Mouse (Mus musculus): ENCODE measurements around the gene Birc3. TPM values are rescaled to one million over a fixed set of nuclear protein-coding genes. Genes with fewer than 3 reads are reported as not detected.
A peak's percentile ranks its signal among the peaks of the same experiment; 100 is the strongest.

Birc3 gene
- polyA plus RNA-seq, 1 experiment from 2014 or later, result 3.9 TPM

DNA sequence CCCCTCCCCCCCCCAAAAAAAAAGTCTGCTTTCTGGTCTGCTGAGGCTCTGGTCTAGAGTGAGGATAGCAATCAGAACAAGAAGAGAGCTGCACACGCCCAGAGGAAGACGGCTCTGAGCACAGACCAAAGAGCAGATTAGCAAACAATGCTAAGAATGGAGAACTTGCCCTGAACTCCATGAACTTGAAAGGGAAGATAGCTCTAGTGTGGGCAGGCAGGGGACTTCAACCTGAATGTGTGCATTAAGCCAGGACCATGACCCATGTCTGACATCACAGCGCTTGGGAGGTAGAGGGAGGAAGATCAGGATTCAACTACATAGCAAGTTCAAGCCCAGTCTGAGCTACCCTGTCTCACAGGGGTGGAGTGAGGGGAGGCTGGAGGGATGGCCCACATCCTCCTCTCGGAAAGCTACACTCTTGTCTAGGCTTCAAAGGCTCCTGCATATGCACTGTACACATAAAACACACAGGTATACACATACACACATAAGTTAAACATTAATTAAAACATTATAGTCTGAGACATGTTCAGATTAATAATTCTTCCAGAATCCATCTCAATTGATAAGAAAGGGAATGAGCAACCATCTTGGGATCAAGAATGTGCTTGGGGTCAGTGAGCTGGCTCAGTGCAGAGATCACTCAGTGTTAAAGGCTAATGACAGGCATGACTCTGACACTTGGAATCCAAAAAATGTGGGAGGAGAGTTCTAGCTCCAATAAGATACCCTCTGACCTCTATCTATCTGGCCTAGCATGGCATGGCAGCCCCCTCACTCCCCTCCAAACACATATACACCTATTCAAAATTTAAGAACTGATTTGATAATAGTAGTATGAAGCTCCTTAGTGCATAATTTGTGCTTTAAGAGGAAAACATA, 20.4 kb downstream of the Birc3 start:
- ATAC-seq (ENCODE audit: low FRiP score) (no peak), DNase-seq (ENCODE audit: low spot score, missing footprints) (peak; percentile 68)
- no peak overlapping the region for H3K27ac ChIP-seq (ENCODE audit: low read depth, low read length)
- no peaks in the 10 kb centered on the region for H3K27me3 ChIP-seq (ENCODE audit: control insufficient read depth, insufficient read depth, low read length)
- no peaks in the 10 kb centered on the region for H3K4me1 ChIP-seq (ENCODE audit: control insufficient read depth, insufficient read depth, low read length)
- no peak overlapping the region for H3K4me3 ChIP-seq (ENCODE audit: low read depth, low read length)
- no peak overlapping the region for H3K4me2 ChIP-seq
- H3K9ac ChIP-seq (ENCODE audit: low read length), result no peak overlapping the region
- H3K9me3 ChIP-seq (ENCODE audit: control insufficient read depth, low read length), result no peaks in the 10 kb centered on the region
- no peaks in the 10 kb centered on the region for H3K36me3 ChIP-seq (ENCODE audit: control insufficient read depth, insufficient read depth, low read length)
- 75% methylated on average over 4 of the region's 4 CpGs for WGBS

DNA sequence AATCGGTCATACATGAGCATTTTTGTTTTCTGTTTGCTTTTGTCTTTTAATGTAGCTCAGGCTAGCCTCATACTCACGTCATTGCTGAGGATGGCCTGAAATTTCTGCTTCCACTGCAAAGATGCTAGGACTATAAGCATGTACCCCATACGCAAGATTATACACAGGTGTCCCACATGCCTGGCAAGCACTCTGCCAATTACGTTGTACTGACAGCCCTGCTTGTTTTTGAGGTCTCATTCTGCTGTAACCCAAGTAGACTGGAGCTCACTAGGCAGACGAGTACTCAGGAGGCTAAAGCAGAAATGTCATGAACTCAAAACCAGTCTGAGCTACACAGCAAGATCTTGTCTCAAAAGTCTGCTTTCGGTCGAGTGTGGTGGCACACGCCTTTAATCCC, 21.1 kb downstream of the Birc3 start:
- H3K27me3 ChIP-seq (ENCODE audit: control insufficient read depth, insufficient read depth, low read length), result no peaks in the 10 kb centered on the region
- DNase-seq (ENCODE audit: low spot score, missing footprints) (peak; percentile 57), ATAC-seq (ENCODE audit: low FRiP score) (no peak)
- H3K9ac ChIP-seq (ENCODE audit: low read length), result no peak overlapping the region
- H3K27ac ChIP-seq (ENCODE audit: low read depth, low read length), result no peak overlapping the region
- no peak overlapping the region for H3K4me2 ChIP-seq
- H3K4me3 ChIP-seq (ENCODE audit: low read depth, low read length), result no peak overlapping the region
- 91% methylated on average over 8 of the region's 8 CpGs for WGBS
- no peaks in the 10 kb centered on the region for H3K36me3 ChIP-seq (ENCODE audit: control insufficient read depth, insufficient read depth, low read length)
- H3K9me3 ChIP-seq (ENCODE audit: control insufficient read depth, low read length), result no peaks in the 10 kb centered on the region
- H3K4me1 ChIP-seq (ENCODE audit: control insufficient read depth, insufficient read depth, low read length), result no peaks in the 10 kb centered on the region

DNA sequence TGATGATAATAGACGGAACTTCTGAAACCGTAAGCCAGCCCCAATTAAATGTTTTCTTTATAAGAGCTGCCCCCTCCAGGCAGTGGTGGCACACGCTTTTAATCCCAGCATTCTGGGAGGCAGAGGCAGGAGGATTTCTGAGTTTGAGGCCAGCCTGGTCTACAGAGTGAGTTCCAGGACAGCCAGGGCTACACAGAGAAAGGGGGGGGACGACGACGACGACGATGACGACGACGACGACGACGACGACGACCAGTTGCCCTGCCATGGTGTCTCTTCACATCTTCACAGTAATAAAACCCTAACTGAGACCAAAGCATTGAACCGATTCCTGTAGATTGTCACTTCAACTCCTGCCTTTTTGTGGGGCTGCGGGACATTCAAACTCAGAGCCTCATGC, 24.8 kb downstream of the Birc3 start:
- WGBS, result 91% methylated on average over 18 of the region's 18 CpGs
- Histone ChIP-seq H3K36me3 (ENCODE audit: control insufficient read depth, insufficient read depth, low read length) (no peaks in the 10 kb centered on the region), H3K9me3 (ENCODE audit: control insufficient read depth, low read length) (no peaks in the 10 kb centered on the region), H3K9ac (ENCODE audit: low read length) (no peak overlapping the region), H3K27ac (ENCODE audit: low read depth, low read length) (no peak overlapping the region), H3K4me1 (ENCODE audit: control insufficient read depth, insufficient read depth, low read length) (no peaks in the 10 kb centered on the region), H3K4me2 (no peak overlapping the region), H3K27me3 (ENCODE audit: control insufficient read depth, insufficient read depth, low read length) (no peaks in the 10 kb centered on the region), H3K4me3 (ENCODE audit: low read depth, low read length) (no peak overlapping the region)
- DNase-seq (ENCODE audit: low spot score, missing footprints), result no peak
- no peak for ATAC-seq (ENCODE audit: low FRiP score)

GRCm38 (mm10) chr9:7846667-7847199, 26.3 kb downstream of the Birc3 start:
- H3K36me3 ChIP-seq (ENCODE audit: control insufficient read depth, insufficient read depth, low read length), result no peaks in the 10 kb centered on the region
- WGBS, result 77% methylated on average over 1 of the region's 1 CpGs
- no peak overlapping the region for H3K9ac ChIP-seq (ENCODE audit: low read length)
- no peak overlapping the region for H3K4me2 ChIP-seq
- no peaks in the 10 kb centered on the region for H3K9me3 ChIP-seq (ENCODE audit: control insufficient read depth, low read length)
- H3K27me3 ChIP-seq (ENCODE audit: control insufficient read depth, insufficient read depth, low read length), result no peaks in the 10 kb centered on the region
- ATAC-seq (ENCODE audit: low FRiP score) (no peak), DNase-seq (ENCODE audit: low spot score, missing footprints) (no peak)
- H3K27ac ChIP-seq (ENCODE audit: low read depth, low read length), result no peak overlapping the region
- no peaks in the 10 kb centered on the region for H3K4me1 ChIP-seq (ENCODE audit: control insufficient read depth, insufficient read depth, low read length)
- H3K4me3 ChIP-seq (ENCODE audit: low read depth, low read length), result no peak overlapping the region

- Histone ChIP-seq H3K4me3 (ENCODE audit: low read depth, low read length) (no peak overlapping the region), H3K36me3 (ENCODE audit: control insufficient read depth, insufficient read depth, low read length) (no peaks in the 10 kb centered on the region), H3K4me2 (no peak overlapping the region), H3K27ac (ENCODE audit: low read depth, low read length) (no peak overlapping the region), H3K9ac (ENCODE audit: low read length) (no peak overlapping the region), H3K9me3 (ENCODE audit: control insufficient read depth, low read length) (no peaks in the 10 kb centered on the region), H3K4me1 (ENCODE audit: control insufficient read depth, insufficient read depth, low read length) (no peaks in the 10 kb centered on the region), H3K27me3 (ENCODE audit: control insufficient read depth, insufficient read depth, low read length) (no peaks in the 10 kb centered on the region)
- no peak for ATAC-seq (ENCODE audit: low FRiP score)
- 79% methylated on average over 4 of the region's 4 CpGs for WGBS
- DNase-seq (ENCODE audit: low spot score, missing footprints), result no peak
These were observed 27.6 kb downstream of the Birc3 start for GRCm38 (mm10) chr9:7845216-7845895.

GRCm38 (mm10) chr9:7841221-7841620, 31.8 kb downstream of the Birc3 start:
- DNase-seq (ENCODE audit: low spot score, missing footprints), result peak; percentile 10
- Histone ChIP-seq H3K4me1 (ENCODE audit: control insufficient read depth, insufficient read depth, low read length) (peaks cover 5% of the 10 kb centered on the region; the same call in 1 of the 2 replicates), H3K9ac (ENCODE audit: low read length) (no peak overlapping the region), H3K27ac (ENCODE audit: low read depth, low read length) (no peak overlapping the region), H3K9me3 (ENCODE audit: control insufficient read depth, low read length) (no peaks in the 10 kb centered on the region), H3K4me2 (no peak overlapping the region), H3K4me3 (ENCODE audit: low read depth, low read length) (no peak overlapping the region), H3K27me3 (ENCODE audit: control insufficient read depth, insufficient read depth, low read length) (no peaks in the 10 kb centered on the region), H3K36me3 (ENCODE audit: control insufficient read depth, insufficient read depth, low read length) (no peaks in the 10 kb centered on the region)
- 75% methylated on average over 6 of the region's 6 CpGs for WGBS
- ATAC-seq (ENCODE audit: low FRiP score), result no peak

DNA sequence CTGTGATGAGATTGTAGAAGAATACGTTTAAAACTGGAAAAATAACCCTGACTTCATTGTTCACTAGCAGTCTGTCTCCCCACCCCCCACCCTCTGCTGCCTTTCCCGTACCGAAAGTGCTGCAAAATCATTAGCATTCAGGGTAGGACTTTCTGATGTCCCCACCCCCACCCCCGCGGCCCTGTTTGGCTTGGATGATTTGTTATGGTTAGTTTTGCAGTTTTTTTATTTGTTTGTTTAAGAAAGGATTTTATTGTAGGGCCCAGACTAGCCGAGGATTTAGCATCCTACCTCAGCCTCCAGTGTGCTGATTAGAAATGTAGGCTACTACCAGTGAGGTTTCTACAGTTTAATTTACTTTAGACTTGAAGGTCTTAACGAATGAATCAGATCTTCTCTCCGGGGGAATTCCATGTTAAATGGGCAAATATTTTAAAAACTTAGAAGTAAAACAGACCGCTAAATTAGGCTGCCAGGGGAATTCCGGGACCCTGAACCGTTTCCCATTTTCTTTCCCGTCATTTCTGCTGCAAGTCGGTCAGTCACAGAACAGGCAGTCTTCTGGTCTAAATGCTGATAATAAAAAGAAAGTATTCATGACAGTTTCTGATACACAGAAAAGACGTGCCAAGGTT, 35.1 kb downstream of the Birc3 start:
- Histone ChIP-seq H3K4me1 (ENCODE audit: control insufficient read depth, insufficient read depth, low read length) (peaks cover 8% of the 10 kb centered on the region; the same call in 1 of the 2 replicates), H3K9ac (ENCODE audit: low read length) (peak overlapping the region; percentile 91), H3K9me3 (ENCODE audit: control insufficient read depth, low read length) (no peaks in the 10 kb centered on the region), H3K4me3 (ENCODE audit: low read depth, low read length) (peak overlapping the region; percentile 61), H3K4me2 (peak overlapping the region; percentile 81), H3K36me3 (ENCODE audit: control insufficient read depth, insufficient read depth, low read length) (no peaks in the 10 kb centered on the region), H3K27me3 (ENCODE audit: control insufficient read depth, insufficient read depth, low read length) (no peaks in the 10 kb centered on the region), H3K27ac (ENCODE audit: low read depth, low read length) (peak overlapping the region; percentile 97)
- DNase-seq (ENCODE audit: low spot score, missing footprints) (peak; percentile 91), ATAC-seq (ENCODE audit: low FRiP score) (peak; percentile 24; the same call in 1 of the 2 replicates)
- WGBS, result 23% methylated on average over 14 of the region's 14 CpGs

GRCm38 (mm10) chr9:7836905-7837805, 35.8 kb downstream of the Birc3 start, which contains the start of gene Birc2:
TSS of gene Birc2 (minus strand) at chr9:7837064.
- Histone ChIP-seq H3K9me3 (ENCODE audit: control insufficient read depth, low read length) (no peaks in the 10 kb centered on the region), H3K4me1 (ENCODE audit: control insufficient read depth, insufficient read depth, low read length) (peaks cover 10% of the 10 kb centered on the region; the same call in 1 of the 2 replicates), H3K4me2 (peak within 1 kb of the TSS; percentile 81), H3K27ac (ENCODE audit: low read depth, low read length) (peak within 1 kb of the TSS; percentile 97), H3K4me3 (ENCODE audit: low read depth, low read length) (peak within 1 kb of the TSS; percentile 61), H3K36me3 (ENCODE audit: control insufficient read depth, insufficient read depth, low read length) (no peaks in the 10 kb centered on the region), H3K27me3 (ENCODE audit: control insufficient read depth, insufficient read depth, low read length) (no peaks in the 10 kb centered on the region), H3K9ac (ENCODE audit: low read length) (peak within 1 kb of the TSS; percentile 91)
- peak; percentile 97 for ATAC-seq (ENCODE audit: low FRiP score)
- WGBS, result under 1% methylated on average over 60 of the region's 68 CpGs
- DNase-seq (ENCODE audit: low spot score, missing footprints), result peak; percentile 100
